Mouse (Mus musculus) heart, postnatal 4 days (tissue): Measurements from ENCODE around the gene Capn10. TPM values are rescaled to one million over a fixed set of nuclear protein-coding genes. Genes with fewer than 3 reads are reported as not detected.

Source experiments
- DNase-seq: peaks from one replicate; pipeline ENCODE4 v3.0.0; 2021
- total RNA-seq, 2 experiments: library from RNA; stranded (reverse); gene quantifications; 2 replicates each; pipeline ENCODE4 v1.2.3; 2021

The Capn10 gene
- total RNA-seq = 10 to 100 TPM; 10.2 to 14.0 TPM

GRCm38 (mm10) chr1:92934182-92934827 lies at the start of gene Capn10:
Gene Capn10, plus strand, starts transcription at chr1:92934376.
- DNase-seq = peak; percentile 91

- DNase-seq = no peak
Measured at GRCm38 (mm10) chr1:92888901-92889655, 45.1 kb upstream of the Capn10 start.

GRCm38 (mm10) chr1:92892791-92893190 lies 41.4 kb upstream of the Capn10 start:
- no peak for DNase-seq

GRCm38 (mm10) chr1:92893896-92894295 lies 40.3 kb upstream of the Capn10 start:
- DNase-seq = no peak

- peak; percentile 83 for DNase-seq
Measured at GRCm38 (mm10) chr1:92895089-92895488, 39.1 kb upstream of the Capn10 start.

- peak; percentile 68 for DNase-seq
Measured at GRCm38 (mm10) chr1:92902786-92903185, 31.4 kb upstream of the Capn10 start, which contains the start of gene Ankmy1. Gene Ankmy1, minus strand, starts transcription at chr1:92902906.

GRCm38 (mm10) chr1:92903627-92904026 lies 30.5 kb upstream of the Capn10 start:
- no peak for DNase-seq

- no peak for DNase-seq
Measured at GRCm38 (mm10) chr1:92905703-92906310, 28.4 kb upstream of the Capn10 start.

GRCm38 (mm10) chr1:92906779-92907631 lies 27.2 kb upstream of the Capn10 start, which contains the start of gene Dusp28:
Gene Dusp28, plus strand, starts transcription at chr1:92906981.
- DNase-seq = peak; percentile 91

GRCm38 (mm10) chr1:92907632-92908360 lies 26.4 kb upstream of the Capn10 start:
- DNase-seq = no peak

GRCm38 (mm10) chr1:92908664-92909063 lies 25.5 kb upstream of the Capn10 start:
- DNase-seq = no peak

- no peak for DNase-seq
Measured at GRCm38 (mm10) chr1:92909068-92909467, 25.1 kb upstream of the Capn10 start.

- peak; percentile 81 for DNase-seq
Measured at GRCm38 (mm10) chr1:92910239-92910885, 23.8 kb upstream of the Capn10 start, which contains the start of gene Rnpepl1. Gene Rnpepl1, plus strand, starts transcription at chr1:92910783.

GRCm38 (mm10) chr1:92910925-92911720 lies 23.1 kb upstream of the Capn10 start:
- peak; percentile 68 for DNase-seq

- DNase-seq = no peak
Measured at GRCm38 (mm10) chr1:92911721-92912138, 22.4 kb upstream of the Capn10 start.

GRCm38 (mm10) chr1:92912286-92912685 lies 21.9 kb upstream of the Capn10 start:
- no peak for DNase-seq

- no peak for DNase-seq
Measured at GRCm38 (mm10) chr1:92914239-92914638, 19.9 kb upstream of the Capn10 start.

- DNase-seq = no peak
Measured at GRCm38 (mm10) chr1:92914993-92915392, 19.2 kb upstream of the Capn10 start.

- DNase-seq = no peak
Measured at GRCm38 (mm10) chr1:92916725-92917124, 17.5 kb upstream of the Capn10 start.

GRCm38 (mm10) chr1:92919151-92919550 lies 15.0 kb upstream of the Capn10 start:
- DNase-seq = no peak
